Mouse (Mus musculus) limb, embryonic 11.5 days (tissue): ENCODE data around the gene Slc35f5. TPM values are rescaled to one million over a fixed set of nuclear protein-coding genes. Genes with fewer than 3 reads are reported as not detected.

ENCODE experiments used
- ATAC-seq: fragments of 200-750 bp; cut with Nextera tagmentation; 2 replicates; pipeline ENCODE4 v1.8.0; 2017; ENCODE audit warnings: low read depth; ENCODE audit not compliant: insufficient number of reproducible peaks, low FRiP score, low TSS enrichment
- DNase-seq: peaks from one replicate; pipeline ENCODE4 v3.0.0-alpha.2; 2015; ENCODE audit warnings: low spot score
- H3K27ac ChIP-seq: fragments of 300-500 bp; sonication (generic); replicated peaks from 2 replicates; pipeline ENCODE4 v1.5.1; 2014; ENCODE audit warnings: low read depth, mild to moderate bottlenecking, low read length
- H3K27me3 ChIP-seq: fragments of 300-500 bp; sonication (generic); 2 replicates; pipeline ENCODE4 v1.6.1; 2014; ENCODE audit warnings: mild to moderate bottlenecking, low read length, mixed read lengths; ENCODE audit not compliant: control insufficient read depth, insufficient read depth
- H3K36me3 ChIP-seq: fragments of 300-500 bp; sonication (generic); 2 replicates; pipeline ENCODE4 v1.6.1; 2014; ENCODE audit warnings: mild to moderate bottlenecking, low read length, moderate library complexity, mixed read lengths; ENCODE audit not compliant: control insufficient read depth, insufficient read depth
- H3K4me1 ChIP-seq: fragments of 300-500 bp; sonication (generic); 2 replicates; pipeline ENCODE4 v1.6.1; 2014; ENCODE audit warnings: low read length, mixed read lengths; ENCODE audit not compliant: control insufficient read depth, insufficient read depth
- H3K4me2 ChIP-seq: fragments of 300-500 bp; sonication (generic); 2 replicates; pipeline ENCODE4 v1.6.1; 2014; ENCODE audit warnings: low read depth, mild to moderate bottlenecking, moderate library complexity; ENCODE audit not compliant: severe bottlenecking
- H3K4me3 ChIP-seq: fragments of 300-500 bp; sonication (generic); 2 replicates; pipeline ENCODE4 v1.5.1; 2014; ENCODE audit warnings: low read depth, low read length
- H3K9ac ChIP-seq: fragments of 300-500 bp; sonication (generic); 2 replicates; pipeline ENCODE4 v1.6.1; 2014; ENCODE audit warnings: mild to moderate bottlenecking, low read length
- H3K9me3 ChIP-seq: fragments of 300-500 bp; sonication (generic); 2 replicates; pipeline ENCODE4 v1.6.1; 2016; ENCODE audit warnings: low read length; ENCODE audit not compliant: control insufficient read depth
- WGBS: fragments of 180-500 bp; shearing (Covaris S2); extraction: QIAGEN DNeasy Blood & Tissue Kit; methylation state at CpG from one replicate; pipeline ENCODE4 v1.1.7; 2014; 5-methylcytosine and 5-hydroxymethylcytosine counted together
- polyA plus RNA-seq: library from polyadenylated mRNA; unstranded; fragments of >200 nt; fragmentation: Nextera tagmentation; extraction: Ambion mirVana; gene quantifications from 2 replicates; pipeline ENCODE4 v1.2.1, GENCODE M21; 2014

The Slc35f5 gene
- polyA plus RNA-seq, 1 experiment from 2014 or later, result 29.4 TPM

GRCm38 (mm10) chr1:125559261-125559660 lies 1.1 kb upstream of the Slc35f5 start:
- WGBS, result 82% methylated on average over 3 of the region's 3 CpGs
- no peaks in the 10 kb centered on the region for H3K36me3 ChIP-seq
- ATAC-seq, result no peak

GRCm38 (mm10) chr1:125559721-125560120 lies 674 bp upstream of the Slc35f5 start:
- Histone ChIP-seq H3K36me3 (no peaks in the 10 kb centered on the region), H3K4me1 (no peaks in the 10 kb centered on the region), H3K4me2 (peak overlapping the region; percentile 77), H3K27me3 (no peaks in the 10 kb centered on the region), H3K9ac (peak overlapping the region; percentile 62), H3K9me3 (no peaks in the 10 kb centered on the region), H3K27ac (no peak overlapping the region), H3K4me3 (peak overlapping the region; percentile 80)
- ATAC-seq (no peak), DNase-seq (no peak)
- WGBS, result 23% methylated on average over 2 of the region's 2 CpGs

More at GRCm38 (mm10) chr1:125559261-125559660, 1.1 kb upstream of the Slc35f5 start:
- Histone ChIP-seq H3K4me2 (no peak overlapping the region), H3K27me3 (no peaks in the 10 kb centered on the region), H3K9me3 (no peaks in the 10 kb centered on the region), H3K4me3 (no peak overlapping the region), H3K27ac (no peak overlapping the region), H3K9ac (no peak overlapping the region), H3K4me1 (no peaks in the 10 kb centered on the region)
- DNase-seq, result no peak

- Histone ChIP-seq H3K27ac (no peak overlapping the region), H3K4me3 (peak overlapping the region; percentile 80), H3K27me3 (no peaks in the 10 kb centered on the region), H3K36me3 (no peaks in the 10 kb centered on the region), H3K4me1 (no peaks in the 10 kb centered on the region), H3K4me2 (peak overlapping the region; percentile 77), H3K9ac (peak overlapping the region; percentile 70), H3K9me3 (no peaks in the 10 kb centered on the region)
- no peak for ATAC-seq
- DNase-seq, result no peak
- WGBS, result 1% methylated on average over 29 of the region's 29 CpGs
Observed at GRCm38 (mm10) chr1:125561206-125561605, 811 bp downstream of the Slc35f5 start.

GRCm38 (mm10) chr1:125561841-125562240 lies 1.4 kb downstream of the Slc35f5 start:
- WGBS, result 80% methylated on average over 4 of the region's 4 CpGs
- ATAC-seq, result no peak
- Histone ChIP-seq H3K36me3 (no peaks in the 10 kb centered on the region), H3K27ac (no peak overlapping the region), H3K4me3 (peak overlapping the region; percentile 80; the same call in 1 of the 2 replicates), H3K27me3 (no peaks in the 10 kb centered on the region), H3K9ac (no peak overlapping the region), H3K4me1 (no peaks in the 10 kb centered on the region), H3K9me3 (no peaks in the 10 kb centered on the region), H3K4me2 (peak overlapping the region; percentile 77; the same call in 1 of the 2 replicates)
- DNase-seq, result no peak

- Histone ChIP-seq H3K4me1 (no peaks in the 10 kb centered on the region), H3K9ac (no peak overlapping the region), H3K4me2 (no peak overlapping the region), H3K27ac (no peak overlapping the region), H3K27me3 (no peaks in the 10 kb centered on the region), H3K4me3 (no peak overlapping the region), H3K9me3 (no peaks in the 10 kb centered on the region), H3K36me3 (no peaks in the 10 kb centered on the region; the same call in 1 of the 2 replicates)
- DNase-seq (no peak), ATAC-seq (no peak)
- WGBS, result 93% methylated on average over 4 of the region's 4 CpGs
Observed at GRCm38 (mm10) chr1:125568126-125568525, 7.7 kb downstream of the Slc35f5 start.

GRCm38 (mm10) chr1:125574219-125574618 lies 13.8 kb downstream of the Slc35f5 start:
- no peak overlapping the region for H3K4me3 ChIP-seq
- H3K27ac ChIP-seq, result no peak overlapping the region
- H3K9me3 ChIP-seq, result no peaks in the 10 kb centered on the region
- H3K4me1 ChIP-seq, result no peaks in the 10 kb centered on the region
- no peak overlapping the region for H3K4me2 ChIP-seq
- no peak overlapping the region for H3K9ac ChIP-seq
- no peaks in the 10 kb centered on the region for H3K27me3 ChIP-seq
- ATAC-seq, result no peak
- 76% methylated on average over 2 of the region's 2 CpGs for WGBS
- peak; percentile 31 for DNase-seq
- no peaks in the 10 kb centered on the region; the same call in 1 of the 2 replicates for H3K36me3 ChIP-seq

GRCm38 (mm10) chr1:125575458-125576114 lies 15.2 kb downstream of the Slc35f5 start:
- no peak overlapping the region for H3K4me3 ChIP-seq
- no peak overlapping the region for H3K27ac ChIP-seq
- no peaks in the 10 kb centered on the region for H3K4me1 ChIP-seq
- no peak for ATAC-seq
- no peaks in the 10 kb centered on the region; the same call in 1 of the 2 replicates for H3K36me3 ChIP-seq
- 91% methylated on average over 10 of the region's 10 CpGs for WGBS
- H3K9ac ChIP-seq, result no peak overlapping the region
- DNase-seq, result no peak
- H3K9me3 ChIP-seq, result no peaks in the 10 kb centered on the region
- no peak overlapping the region for H3K4me2 ChIP-seq
- H3K27me3 ChIP-seq, result no peaks in the 10 kb centered on the region

GRCm38 (mm10) chr1:125576965-125577364 lies 16.6 kb downstream of the Slc35f5 start:
- H3K4me1 ChIP-seq, result no peaks in the 10 kb centered on the region
- DNase-seq, result no peak
- H3K4me2 ChIP-seq, result no peak overlapping the region
- no peaks in the 10 kb centered on the region; the same call in 1 of the 2 replicates for H3K36me3 ChIP-seq
- no peak overlapping the region for H3K27ac ChIP-seq
- H3K4me3 ChIP-seq, result no peak overlapping the region
- H3K9me3 ChIP-seq, result no peaks in the 10 kb centered on the region
- no peak overlapping the region for H3K9ac ChIP-seq
- ATAC-seq, result no peak
- no peaks in the 10 kb centered on the region for H3K27me3 ChIP-seq

GRCm38 (mm10) chr1:125578091-125578490 lies 17.7 kb downstream of the Slc35f5 start:
- DNase-seq (no peak), ATAC-seq (no peak)
- H3K9ac ChIP-seq, result no peak overlapping the region
- H3K27me3 ChIP-seq, result no peaks in the 10 kb centered on the region
- H3K27ac ChIP-seq, result no peak overlapping the region
- H3K9me3 ChIP-seq, result no peaks in the 10 kb centered on the region
- no peaks in the 10 kb centered on the region for H3K4me1 ChIP-seq
- H3K4me3 ChIP-seq, result no peak overlapping the region
- 96% methylated on average over 1 of the region's 1 CpGs for WGBS
- H3K36me3 ChIP-seq, result no peaks in the 10 kb centered on the region; the same call in 1 of the 2 replicates
- no peak overlapping the region for H3K4me2 ChIP-seq
